Mouse (Mus musculus) effector memory CD4-positive, alpha-beta T cell, adult 7 months (primary cell): ENCODE data around the gene Phb. TPM values are rescaled to one million over a fixed set of nuclear protein-coding genes. Genes with fewer than 3 reads are reported as not detected.

Experiments
- polyA plus RNA-seq: library from polyadenylated mRNA; unstranded; fragments of 100-300 nt; shearing (Covaris generic); gene quantifications from one replicate; pipeline ENCODE4 v1.2.1, GENCODE M21; 2017

Gene Phb
- polyA plus RNA-seq = 51.6 TPM

DNA sequence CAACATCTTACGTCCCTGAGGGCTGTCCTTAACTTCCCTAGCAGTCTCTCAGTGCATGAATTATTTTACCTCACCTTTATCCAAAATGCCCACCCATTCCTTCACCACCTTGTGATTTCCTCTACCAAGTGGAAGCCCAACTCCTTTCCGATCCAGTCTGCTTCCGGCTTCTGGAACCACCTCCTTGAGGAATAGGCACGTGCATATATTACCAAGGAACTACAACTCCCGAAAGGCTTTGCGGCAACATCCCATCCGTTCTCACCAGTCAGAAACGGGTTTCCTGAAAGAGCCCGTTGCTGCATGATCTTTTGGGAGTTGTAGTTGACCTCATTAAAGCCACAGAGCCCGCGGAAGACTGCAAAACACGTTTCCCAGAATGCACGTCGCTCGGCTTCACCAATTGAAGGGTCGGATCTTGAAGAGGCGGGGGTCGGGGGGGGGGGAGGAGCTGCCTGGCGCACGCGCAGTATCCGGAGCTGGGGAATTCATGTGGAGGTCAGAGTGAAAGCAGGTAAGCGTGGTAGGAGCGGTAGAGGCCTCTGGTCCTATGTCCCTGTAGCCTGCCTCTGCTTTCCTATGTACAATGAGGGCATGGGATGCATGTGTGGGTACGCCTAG is at the start of gene Phb:
Gene Phb, plus strand, starts transcription at position 429 of the 621 bp plus-strand sequence.

DNA sequence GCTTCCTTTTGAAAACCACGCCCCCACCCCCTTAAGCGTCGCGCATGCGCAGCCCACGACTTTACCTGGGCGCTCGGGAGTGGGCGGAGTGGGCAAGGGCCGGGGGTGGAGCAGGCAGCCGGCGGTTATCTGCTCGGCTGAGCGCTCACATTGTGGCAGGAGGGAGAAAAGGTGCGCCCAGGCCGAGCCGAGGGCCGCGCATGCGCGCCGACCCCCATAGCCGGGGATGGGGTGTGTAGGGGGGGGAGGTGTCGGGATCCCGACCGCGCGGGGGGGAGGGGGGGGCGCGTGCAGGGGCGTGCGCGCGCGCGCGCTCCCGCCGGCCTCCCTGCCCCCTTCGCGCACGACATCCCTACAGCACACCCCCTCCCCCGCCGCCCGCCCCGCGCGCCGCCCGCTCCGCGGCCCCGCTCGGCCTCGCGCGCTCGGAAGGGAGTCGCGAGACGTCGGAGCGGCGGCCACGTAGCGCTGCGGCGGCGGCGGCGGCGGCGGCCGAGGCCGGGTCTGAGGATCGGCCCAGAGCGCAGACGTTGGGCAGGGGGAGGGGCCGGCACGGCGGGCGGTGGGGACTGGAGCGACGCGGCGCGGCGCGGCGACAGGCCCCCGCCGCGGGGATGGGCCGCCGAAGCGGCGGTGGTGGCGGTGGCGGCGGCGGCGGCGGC is 45.9 kb downstream of the Phb start, which contains the start of gene Zfp652:
Gene Zfp652, plus strand, starts transcription at position 111 of the 662 bp plus-strand sequence.

DNA sequence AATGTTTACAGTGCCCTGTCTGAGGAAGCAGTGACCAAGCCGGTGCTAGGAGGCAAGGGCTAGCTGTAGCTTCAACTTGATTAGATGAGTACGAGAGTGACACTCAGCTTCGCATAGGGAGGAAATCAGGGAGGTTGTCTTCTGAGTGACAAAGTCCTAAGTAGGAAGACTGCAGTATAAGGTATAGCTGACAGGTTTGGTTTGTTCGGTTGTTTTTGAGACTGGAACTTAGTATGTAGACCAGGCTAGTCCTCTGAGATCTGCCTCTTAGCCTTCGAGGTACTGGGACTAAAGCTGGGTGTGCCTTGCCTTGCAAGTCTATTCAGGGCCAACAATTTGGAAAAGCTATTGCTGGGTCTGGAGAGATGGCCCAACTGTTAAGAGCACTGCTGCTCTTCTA is 56.5 kb downstream of the Phb start, which contains the start of gene B130006D01Rik:
Gene B130006D01Rik, plus strand, starts transcription at position 301 of the 400 bp plus-strand sequence.

Other genes starting within 250 kb of the Phb start
- gene Nxph3, start 152.4 kb upstream of the Phb start, polyA plus RNA-seq = not detected
- gene Ngfr, start 79.2 kb upstream of the Phb start, polyA plus RNA-seq = not detected
- gene Zfp652, start 45.7 kb downstream of the Phb start, polyA plus RNA-seq = 30.5 TPM
- 0.84 TPM for gene B130006D01Rik, start 56.6 kb downstream of the Phb start, polyA plus RNA-seq
- not detected for gene Phospho1, start 157.5 kb downstream of the Phb start, polyA plus RNA-seq
- 7.8 TPM for gene Gngt2, start 170.3 kb downstream of the Phb start, polyA plus RNA-seq
- gene Abi3, start 175.5 kb downstream of the Phb start, polyA plus RNA-seq = 7.7 TPM
- gene B4galnt2, start 247.9 kb downstream of the Phb start, polyA plus RNA-seq = not detected